8 mouse cellular contexts compared by ENCODE assay signal in the genomic region with DNA sequence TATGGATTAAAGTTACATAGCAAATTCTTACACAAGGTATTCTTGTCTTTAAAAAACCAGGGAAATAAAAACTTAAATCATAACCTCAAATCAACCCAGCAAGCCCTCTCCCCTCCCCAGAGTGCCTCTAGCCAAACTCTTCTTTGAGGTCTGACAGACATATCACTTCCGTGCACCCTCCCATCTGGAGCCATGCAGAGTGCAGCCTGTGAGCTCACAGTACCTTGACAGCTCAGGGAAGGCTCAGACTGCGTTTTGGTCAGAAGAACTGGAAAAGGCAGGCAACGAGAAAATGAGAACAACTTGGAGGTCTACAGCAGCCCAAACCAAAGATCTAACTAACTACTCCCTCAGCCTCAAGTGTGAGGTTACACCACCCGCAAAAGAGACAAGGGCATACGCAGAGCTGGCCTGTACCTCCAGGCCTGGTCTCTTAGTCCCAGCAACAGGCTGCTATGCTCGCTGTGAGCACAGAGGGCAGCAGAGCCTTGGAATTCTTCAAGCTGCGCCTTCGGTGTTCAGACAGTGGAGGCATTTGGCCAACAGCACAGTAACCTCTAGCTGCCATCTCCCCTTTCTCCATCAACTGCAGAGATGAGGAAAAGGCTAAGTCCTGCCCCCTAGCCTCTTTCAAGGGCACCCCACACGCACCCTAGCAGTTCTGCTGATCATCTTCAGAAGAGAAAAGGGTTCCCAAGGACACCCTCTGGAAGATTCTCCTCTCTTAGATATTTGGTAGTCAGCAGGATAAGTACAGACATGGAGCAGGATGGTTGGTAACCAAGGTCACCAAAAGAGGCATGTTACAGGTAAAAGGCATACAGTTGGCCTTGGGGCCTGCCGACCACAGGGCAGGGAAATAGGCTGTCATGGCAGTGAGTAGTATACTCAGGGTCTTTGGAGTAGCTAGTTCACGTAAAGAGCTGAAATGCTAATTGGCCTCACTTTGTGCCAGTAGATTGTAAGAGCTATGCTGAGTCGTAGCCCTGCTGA.
DNase-seq lines count a peak whose midpoint lies in the region; ATAC-seq and TF ChIP-seq lines count a peak whose summit lies in the region.

No protein-coding gene starts in this region.

- H3K4me2 ChIP-seq in forebrain, embryonic 15.5 days (replicated peaks): no peak overlapping the region
- no peak overlapping the region for H3K4me2 ChIP-seq in liver, embryonic 14.5 days (ENCODE audit: low read depth)

- no peak overlapping the region for H3K9ac ChIP-seq in forebrain, embryonic 15.5 days (replicated peaks)
- no peak overlapping the region for H3K9ac ChIP-seq in liver, embryonic 14.5 days (replicated peaks)

- no peak overlapping the region for H3K4me3 ChIP-seq in forebrain, embryonic 15.5 days
- H3K4me3 ChIP-seq in liver, embryonic 14.5 days (ENCODE audit: insufficient read depth in 1 of 2, low read depth in 2 of 2, low read length in 2 of 2): no peak overlapping the region
- H3K4me3 ChIP-seq in olfactory bulb, adult 2 months (ENCODE audit: insufficient read depth, low read depth, low read length): no peak overlapping the region

- intact Hi-C loops in heart, postnatal 10 days (cut with DNase I): loop anchor here (2.0 to 5.0 kb wide), 2 partner anchors 159 to 184 kb away; no protein-coding TSS in a partner anchor

- peak; percentile 47 for ATAC-seq in CD4-positive, CD25-positive, alpha-beta regulatory T cell, adult 4 months
- peak; percentile 82 for ATAC-seq in forebrain, embryonic 15.5 days (replicated peaks)
- no peak for ATAC-seq in liver, embryonic 14.5 days (ENCODE audit: insufficient read depth)

- H3K36me3 ChIP-seq in forebrain, embryonic 15.5 days: no peaks in the 10 kb centered on the region
- H3K36me3 ChIP-seq in liver, embryonic 14.5 days (replicated peaks; ENCODE audit: control insufficient read depth, insufficient read depth, low read depth): no peaks in the 10 kb centered on the region

- TF ChIP-seq POLR2A in olfactory bulb, adult 2 months (IDR thresholded peaks at IDR 0.05; ENCODE audit: insufficient read depth, low read depth, low read length): no peak

- WGBS in forebrain, embryonic 15.5 days: 22% methylated on average over 12 of the region's 12 CpGs
- WGBS in liver, embryonic 14.5 days (ENCODE audit: insufficient replicate concordance): 29% methylated on average over 12 of the region's 12 CpGs
- 43% methylated on average over 12 of the region's 12 CpGs for WGBS in olfactory bulb, adult 2 months

- H3K27ac ChIP-seq in forebrain, embryonic 15.5 days (replicated peaks): no peak overlapping the region
- H3K27ac ChIP-seq in liver, embryonic 14.5 days: no peak overlapping the region
- no peak overlapping the region for H3K27ac ChIP-seq in olfactory bulb, adult 2 months (ENCODE audit: insufficient read depth, low read depth, low read length)

- TF ChIP-seq CTCF in liver, embryonic 14.5 days (IDR thresholded peaks at IDR 0.05; ENCODE audit: low read depth): peak; percentile 72
- peak; percentile 77 for TF ChIP-seq CTCF in olfactory bulb, adult 2 months (IDR thresholded peaks at IDR 0.05; ENCODE audit: insufficient read depth, low read depth, low read length)

- H3K9me3 ChIP-seq in forebrain, embryonic 15.5 days: no peaks in the 10 kb centered on the region
- H3K9me3 ChIP-seq in liver, embryonic 14.5 days (ENCODE audit: control insufficient read depth, low read length): no peaks in the 10 kb centered on the region

- no peak for TF ChIP-seq EP300 in liver, embryonic 14.5 days (IDR thresholded peaks at IDR 0.05; ENCODE audit: low read depth)

- peak; percentile 29 for DNase-seq in cerebellum, adult 11 months
- DNase-seq in heart, postnatal 10 days: peak; percentile 89 to 92
- DNase-seq in kidney, postnatal 36 days: peak; percentile 81 to 93
- no peak for DNase-seq in liver, embryonic 14.5 days (ENCODE audit: low read depth in 3 of 3, low spot score in 3 of 3)
- DNase-seq in urinary bladder, postnatal 14 days (ENCODE audit: low spot score): peak; percentile 88

- H3K27me3 ChIP-seq in forebrain, embryonic 15.5 days: no peaks in the 10 kb centered on the region; the same call in 1 of the 2 replicates
- H3K27me3 ChIP-seq in liver, embryonic 14.5 days (ENCODE audit: control insufficient read depth, insufficient read depth, low read length): no peaks in the 10 kb centered on the region

- H3K4me1 ChIP-seq in forebrain, embryonic 15.5 days: no peaks in the 10 kb centered on the region; the same call in 1 of the 2 replicates
- H3K4me1 ChIP-seq in liver, embryonic 14.5 days (replicated peaks; ENCODE audit: control insufficient read depth in 2 of 2, insufficient read depth in 2 of 2, low read length in 1 of 2): no peaks in the 10 kb centered on the region
- no peaks in the 10 kb centered on the region for H3K4me1 ChIP-seq in olfactory bulb, adult 2 months (ENCODE audit: control insufficient read depth, insufficient read depth, low read length)

Comparison
In these comparisons a context has a peak if more than half of its experiments do, and no peak if none do; other contexts are left out.
1. DNase-seq: peak in cerebellum, adult 11 months (single experiment), heart, postnatal 10 days (2 of 2), kidney, postnatal 36 days (2 of 2) and urinary bladder, postnatal 14 days (single experiment); none in liver, embryonic 14.5 days (0 of 3).